Mouse (Mus musculus): ENCODE results near the gene Vmn1r201.

The Vmn1r201 gene

GRCm38 (mm10) chr13:22471623-22472022, at the start of gene Vmn1r201:
Gene Vmn1r201 (plus strand): TSS chr13:22471923.
- no peak for DNase-seq (ENCODE audit: low spot score)

- DNase-seq (ENCODE audit: low spot score) = no peak
Observed at GRCm38 (mm10) chr13:22455145-22455544, 16.6 kb upstream of the Vmn1r201 start.

- no peak for DNase-seq (ENCODE audit: low spot score)
Observed at GRCm38 (mm10) chr13:22502431-22502830, 30.7 kb downstream of the Vmn1r201 start.

- no peak for DNase-seq (ENCODE audit: low spot score)
Observed at GRCm38 (mm10) chr13:22505281-22505680, 33.6 kb downstream of the Vmn1r201 start, which contains the start of gene Vmn1r202. Gene Vmn1r202 (minus strand): TSS chr13:22505381.

- DNase-seq (ENCODE audit: low spot score) = no peak
Observed at GRCm38 (mm10) chr13:22517814-22518213, 46.1 kb downstream of the Vmn1r201 start, which contains the start of gene Vmn1r203. Gene Vmn1r203 (plus strand): TSS chr13:22518114.
